Mouse (Mus musculus): Measurements from ENCODE around the gene Mgarp.
"Not testable (repeated sequence)": the region's sequence is repeated elsewhere in the genome, so short reads cannot be mapped to it uniquely, and the experiment has no call there.

The Mgarp gene

DNA sequence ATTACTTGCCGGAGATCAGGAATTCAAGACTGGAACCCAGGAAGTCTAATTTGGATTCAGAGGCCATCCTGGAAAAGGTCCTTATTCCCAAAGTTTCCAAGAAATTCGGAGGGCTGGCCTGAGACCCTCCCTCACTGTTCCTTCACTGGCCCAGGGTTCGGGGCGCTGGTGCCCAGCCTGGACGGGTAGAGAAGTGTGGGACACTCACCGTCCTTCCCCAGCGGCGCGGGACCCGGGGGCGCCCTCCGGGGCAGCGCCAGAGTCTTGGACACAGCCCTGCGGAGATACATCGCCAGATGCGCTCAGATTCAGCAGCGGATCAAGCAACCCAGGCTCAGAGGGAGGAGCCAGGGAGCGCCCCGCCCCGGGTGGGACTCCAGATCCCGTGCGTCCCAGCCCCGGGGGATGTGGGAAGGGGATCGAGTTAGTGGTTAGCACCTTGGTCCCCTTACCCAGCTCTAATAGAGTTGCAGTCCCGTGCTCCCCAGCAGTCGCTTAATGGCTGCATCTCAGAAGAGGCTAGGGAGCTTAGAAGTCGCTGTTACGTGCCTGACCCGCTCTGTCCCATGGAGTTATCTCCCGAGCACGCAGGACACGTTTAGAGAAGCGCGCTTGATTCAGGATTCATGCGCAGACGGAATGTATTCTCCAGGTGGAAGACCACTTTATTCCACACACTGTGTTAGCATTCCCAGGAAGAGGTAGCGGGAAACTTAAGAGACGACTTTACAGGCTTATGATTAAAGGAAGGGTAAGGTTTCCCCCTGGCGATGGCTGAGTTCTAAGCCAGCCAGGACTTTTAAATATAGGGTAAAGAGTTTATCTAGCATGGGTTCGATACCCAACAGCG lies at the start of gene Mgarp:
TSS of gene Mgarp (minus strand) at position 520 of the 850 bp plus-strand sequence.
- DNase-seq, result no peak

DNA sequence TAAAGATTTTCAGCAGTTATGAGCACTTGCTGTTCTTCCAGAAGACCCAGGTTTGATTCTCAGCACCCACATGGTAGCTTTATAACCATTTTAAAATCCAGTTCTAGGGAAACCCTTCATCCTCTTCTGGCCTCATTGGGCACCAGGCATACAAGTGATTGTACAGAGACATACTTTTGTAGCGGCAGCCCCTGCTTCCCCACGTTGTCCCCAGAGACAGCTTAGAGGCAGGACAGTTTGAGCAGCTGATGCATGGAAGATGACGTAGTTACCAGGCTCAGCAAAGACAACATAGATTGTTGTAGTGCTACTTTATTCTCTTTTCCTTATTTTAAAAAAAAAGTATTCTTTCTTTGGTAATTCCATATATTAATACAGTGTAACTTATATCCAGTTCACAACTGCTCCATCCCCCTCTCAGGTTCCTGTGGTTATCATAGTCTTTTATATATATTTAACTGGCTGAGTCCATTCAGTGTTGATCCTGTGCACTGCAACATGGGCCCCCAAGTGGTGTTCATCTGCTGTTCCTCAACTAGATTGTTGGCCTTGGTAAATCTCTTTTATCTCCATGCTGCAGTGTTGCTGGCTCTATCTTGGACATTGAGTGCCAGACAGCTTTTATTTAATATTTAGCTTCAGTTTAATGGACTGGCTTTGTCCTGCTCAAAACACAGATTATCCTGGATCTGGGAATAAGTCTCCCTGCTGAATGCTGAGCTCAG lies 38.5 kb upstream of the Mgarp start:
- no peak for DNase-seq

DNA sequence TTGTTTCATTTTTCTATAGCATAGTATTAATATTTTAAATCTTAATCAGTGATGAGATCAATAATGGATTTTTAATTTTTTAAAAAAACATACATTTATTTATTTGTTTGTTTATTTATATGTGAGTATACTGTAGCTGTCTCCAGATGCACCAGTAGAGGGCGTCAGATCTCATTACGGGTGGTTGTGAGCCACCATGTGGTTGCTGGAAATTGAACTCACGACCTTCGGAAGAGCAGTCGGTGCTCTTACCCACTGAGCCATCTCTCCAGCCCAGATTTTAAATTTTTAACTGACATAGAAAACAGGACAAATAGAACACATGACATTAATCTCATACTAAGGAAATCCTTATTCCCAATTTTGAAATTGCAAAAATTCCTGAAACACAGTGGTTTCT lies 37.8 kb upstream of the Mgarp start:
- not testable (repeated sequence) for DNase-seq

DNA sequence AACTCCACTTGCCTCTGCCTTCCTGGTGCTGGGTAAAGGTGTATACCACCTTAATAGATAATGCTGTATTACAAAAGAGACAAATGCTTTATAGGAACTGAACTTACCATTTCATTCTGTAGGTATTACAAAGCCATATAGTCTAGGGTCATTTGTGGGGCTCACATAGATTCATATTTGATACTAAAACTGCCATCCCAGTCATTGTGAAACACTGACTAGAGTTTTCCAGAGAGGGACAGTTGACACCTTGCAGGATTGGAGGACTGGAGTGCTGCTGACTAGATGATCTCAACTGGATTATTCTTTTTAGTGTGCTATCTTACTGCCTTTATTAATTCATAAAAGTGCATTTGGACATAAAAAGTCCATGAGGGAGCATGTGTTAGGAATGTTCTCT lies 28.9 kb upstream of the Mgarp start:
- DNase-seq, result no peak

DNA sequence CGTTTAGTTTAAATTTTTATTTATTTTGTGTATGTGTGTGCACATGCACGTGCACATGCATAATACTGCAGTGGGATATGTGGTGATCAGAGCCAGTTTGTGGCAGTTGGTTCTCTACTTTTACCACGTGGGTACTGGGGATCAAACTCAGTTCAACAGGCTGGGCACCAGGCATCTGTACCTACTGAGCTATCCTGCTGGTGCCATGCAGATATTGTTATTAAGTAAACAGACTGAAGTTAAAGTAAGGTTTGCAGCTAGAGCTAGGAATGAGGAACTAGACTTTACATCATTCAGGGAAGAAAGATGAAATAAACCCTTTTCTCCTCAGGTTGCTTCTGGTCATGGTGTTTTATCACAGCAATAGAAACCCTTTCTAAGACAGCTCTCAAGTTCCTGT lies 25.4 kb upstream of the Mgarp start:
- DNase-seq, result no peak

DNA sequence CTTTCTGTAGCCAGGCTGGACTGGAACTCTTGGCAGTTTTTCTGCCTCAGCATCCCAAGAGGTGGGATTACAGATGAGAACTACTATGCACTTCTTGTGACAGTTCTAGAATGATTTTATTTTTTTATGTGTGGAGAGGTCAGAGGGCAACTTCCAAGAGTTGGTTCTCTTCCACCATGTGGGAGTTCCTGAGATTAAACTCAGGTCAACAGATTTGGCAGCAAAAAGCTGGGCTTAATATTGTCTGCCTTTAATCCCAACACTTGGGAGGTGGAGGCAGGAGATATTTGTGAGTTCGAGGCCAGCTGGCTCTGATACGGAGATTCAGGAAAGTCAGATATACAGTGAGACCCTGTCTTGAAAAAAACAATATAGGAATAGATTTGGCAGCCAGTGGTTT lies 21.4 kb upstream of the Mgarp start:
- no peak for DNase-seq

DNA sequence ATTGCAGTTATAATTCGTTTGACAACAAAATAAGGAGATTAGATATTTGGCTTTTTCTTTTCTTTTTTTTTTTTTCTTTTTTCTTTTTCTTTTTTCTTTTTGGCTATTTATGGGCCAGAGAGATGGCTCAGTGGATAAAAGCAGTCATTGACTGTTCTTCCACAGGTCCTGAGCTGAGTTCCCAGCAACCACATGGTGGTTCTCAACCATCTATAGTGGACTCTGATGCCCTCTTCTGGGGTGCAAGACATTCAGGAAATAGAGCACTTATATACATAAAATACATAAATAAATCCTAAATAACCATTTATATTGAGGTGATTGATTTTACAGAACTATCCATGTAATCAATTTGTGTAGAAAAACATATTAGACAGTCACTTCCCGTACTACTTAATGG lies 20.9 kb upstream of the Mgarp start:
- no peak for DNase-seq

DNA sequence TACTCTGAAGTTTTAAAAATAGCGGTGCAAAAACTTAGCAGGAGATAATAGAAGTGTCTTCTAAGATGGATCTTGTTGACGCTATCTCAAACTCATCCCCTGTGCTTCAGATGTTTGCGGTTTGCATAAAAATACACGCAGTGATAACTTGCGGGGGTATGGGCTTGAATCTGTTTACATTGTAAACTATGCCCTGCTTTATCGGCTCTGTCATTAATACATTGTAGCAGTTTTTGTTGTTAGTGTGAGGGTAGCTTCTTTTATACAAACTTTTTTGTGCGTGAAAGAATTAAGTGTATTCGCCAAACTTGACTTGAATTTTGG lies 20.6 kb upstream of the Mgarp start:
- DNase-seq, result no peak

DNA sequence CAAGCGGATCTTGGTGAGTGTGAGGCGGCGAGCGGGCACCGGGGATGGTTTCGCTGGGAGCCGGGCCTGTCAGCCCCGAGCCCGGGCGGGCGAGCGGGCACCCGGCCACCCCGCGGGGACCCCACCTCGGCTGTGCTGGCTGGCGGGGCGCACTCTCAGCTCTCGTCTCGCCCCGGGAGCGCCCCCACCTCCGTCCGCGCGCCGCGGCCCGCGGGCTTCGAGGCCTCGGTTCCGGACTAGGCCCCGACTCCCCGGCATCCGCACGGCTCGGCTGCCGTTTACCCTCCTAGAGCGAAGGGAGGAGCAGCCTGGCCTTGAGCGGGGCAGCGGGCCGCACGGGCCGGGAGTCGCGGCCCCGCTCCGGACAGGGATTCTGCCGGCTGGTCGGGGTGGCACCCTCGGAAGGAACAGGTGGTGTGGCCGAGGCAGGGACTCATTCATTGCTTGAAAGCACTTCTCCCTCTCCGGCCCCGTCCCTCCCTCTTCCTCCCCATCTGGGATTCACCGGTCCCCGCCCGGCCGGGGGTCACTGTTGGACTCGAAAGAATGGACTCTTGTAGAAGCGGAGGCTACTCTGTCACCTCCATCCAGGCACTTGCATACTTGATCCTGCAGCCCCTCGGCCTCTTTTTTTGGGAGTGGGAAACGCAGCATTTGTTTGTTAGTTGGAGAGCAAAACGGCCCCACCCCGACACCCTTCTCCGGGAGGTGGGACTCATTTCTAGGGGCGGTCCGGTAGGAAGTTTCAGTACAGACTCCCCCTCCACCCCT lies 20.0 kb upstream of the Mgarp start:
- peak; percentile 64 for DNase-seq

DNA sequence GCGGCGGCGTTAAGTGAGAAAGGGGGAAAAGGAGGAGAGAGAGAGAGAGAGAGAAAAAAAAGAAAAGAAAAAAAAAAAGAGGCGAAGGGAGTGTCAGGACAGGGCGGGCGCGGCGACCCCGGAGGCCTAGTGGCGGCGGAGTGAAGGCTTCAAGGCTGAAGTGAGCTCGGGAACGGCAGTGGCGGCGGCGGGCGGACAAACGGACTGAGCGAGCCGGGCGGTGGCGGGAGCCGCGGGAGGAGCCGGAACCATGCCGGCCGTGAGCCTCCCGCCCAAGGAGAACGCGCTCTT lies 19.5 kb upstream of the Mgarp start:
- DNase-seq, result no peak

DNA sequence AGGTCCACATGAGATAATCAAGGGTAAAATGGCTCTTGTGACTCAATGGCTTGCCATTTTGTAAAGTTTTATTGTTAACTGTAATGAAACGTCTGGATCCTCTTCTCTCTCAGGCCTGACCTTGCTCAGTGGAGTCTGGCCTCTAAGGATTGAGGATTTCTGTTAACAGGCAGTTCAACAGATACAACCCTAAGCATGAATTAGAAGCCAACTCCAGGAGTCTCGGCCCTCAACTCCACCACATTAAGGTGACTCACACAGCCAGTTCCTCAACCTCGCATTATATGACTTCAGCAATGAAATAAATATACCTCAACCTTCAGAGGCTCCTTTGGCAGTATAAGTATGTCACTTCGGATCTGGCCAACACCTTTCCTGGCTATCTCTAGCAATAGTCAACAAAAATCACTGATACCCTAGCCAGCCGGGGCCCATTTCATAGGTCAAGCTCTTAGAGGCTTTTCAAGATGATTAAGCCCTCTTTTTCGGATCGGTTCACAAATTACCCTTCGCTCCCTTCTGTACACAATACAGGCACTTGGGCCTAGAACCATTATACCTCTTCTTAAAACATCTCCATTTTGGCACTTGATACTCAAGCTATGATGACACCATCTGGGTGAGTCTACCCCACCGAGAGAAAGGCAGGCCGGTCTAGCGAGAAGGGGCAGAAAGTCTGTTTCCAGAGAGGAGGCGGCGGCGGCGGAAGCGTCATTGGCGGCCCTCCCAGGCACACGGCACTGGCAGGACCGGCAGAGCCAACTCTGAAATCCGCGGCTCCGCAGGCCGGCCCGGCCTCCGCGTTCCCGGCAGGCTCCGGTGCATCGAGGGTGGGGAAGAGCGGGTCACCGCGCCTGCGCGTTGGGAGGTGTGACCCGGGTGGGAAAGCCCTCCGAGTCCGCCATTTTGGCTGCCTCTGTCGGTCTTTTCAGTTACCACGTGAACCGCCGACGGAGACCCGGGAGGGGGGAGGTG lies 18.8 kb upstream of the Mgarp start, which contains the start of gene Naa15:
TSS of gene Naa15 (plus strand) at position 51 of the 975 bp plus-strand sequence.
- peak; percentile 98 for DNase-seq

DNA sequence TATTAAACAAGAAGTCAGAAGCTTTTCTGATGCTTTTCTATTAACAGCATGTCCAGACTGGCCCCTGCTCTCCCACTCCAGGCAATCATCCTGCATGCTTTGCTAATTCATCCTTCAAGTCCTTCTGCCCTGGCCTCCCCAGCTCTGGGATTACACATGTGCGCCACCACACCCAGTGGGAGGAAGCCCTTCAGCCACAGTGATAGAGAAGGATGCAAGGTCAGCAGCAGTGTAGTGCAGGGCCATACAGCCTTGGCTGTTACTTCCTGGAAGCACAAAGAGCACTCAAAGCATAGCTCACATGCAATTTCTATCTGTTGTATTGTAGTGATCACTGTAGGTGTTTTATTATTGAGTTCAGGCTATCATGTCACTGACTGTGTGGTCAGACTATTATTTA lies 16.7 kb upstream of the Mgarp start:
- no peak for DNase-seq

DNA sequence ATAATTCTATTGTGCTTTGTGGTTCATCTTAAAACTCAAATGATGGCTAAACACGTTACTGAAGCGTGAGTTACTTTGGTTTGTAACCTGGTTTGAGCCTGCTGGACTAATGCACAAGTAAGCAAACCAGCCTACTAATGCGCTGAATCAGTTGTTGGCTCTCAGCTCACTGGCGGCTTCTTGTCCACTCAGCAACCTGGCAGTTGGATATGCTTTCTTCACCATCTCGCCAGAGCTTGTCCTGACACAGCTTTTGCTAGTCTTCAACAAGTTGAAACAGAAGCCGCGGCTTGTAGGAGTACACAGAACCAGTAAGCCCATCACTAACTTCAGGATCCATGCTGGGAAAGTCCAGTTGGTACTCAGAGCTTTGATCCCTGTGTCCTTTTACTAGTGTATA lies 15.9 kb upstream of the Mgarp start:
- no peak for DNase-seq

DNA sequence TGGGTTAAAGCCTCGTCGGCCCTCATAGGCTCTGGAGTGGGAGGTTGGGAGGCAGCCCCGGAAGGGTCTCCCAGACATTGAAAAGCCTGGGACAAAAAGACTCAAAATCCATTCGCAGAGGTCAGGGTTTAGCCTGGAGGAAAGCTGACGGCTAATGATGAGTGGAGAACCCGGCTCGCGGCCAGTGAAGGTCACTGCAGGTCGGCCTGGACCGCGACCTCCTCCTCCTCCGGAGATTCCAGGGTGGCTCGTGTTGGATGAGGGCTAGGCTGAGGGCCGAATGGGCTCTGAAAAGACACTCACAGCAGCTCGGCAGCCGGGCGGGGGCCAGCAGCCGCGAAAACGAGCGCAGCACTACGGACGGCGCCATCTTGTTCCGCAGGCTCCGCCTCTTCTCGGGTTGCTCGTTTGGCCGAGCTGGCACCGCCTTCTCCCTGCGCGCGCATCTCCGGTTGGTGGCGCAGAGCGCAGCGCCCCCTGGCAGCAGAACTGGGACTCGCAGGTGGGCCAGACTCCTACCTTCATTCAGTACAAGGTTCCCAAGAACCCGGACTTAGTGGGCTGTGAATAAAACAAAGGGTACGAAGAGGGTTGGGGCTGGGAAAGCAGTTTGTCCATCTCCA lies 12.1 kb upstream of the Mgarp start, which contains the start of gene Ndufc1:
TSS of gene Ndufc1 (minus strand) at position 428 of the 623 bp plus-strand sequence.
- DNase-seq, result peak; percentile 95

DNA sequence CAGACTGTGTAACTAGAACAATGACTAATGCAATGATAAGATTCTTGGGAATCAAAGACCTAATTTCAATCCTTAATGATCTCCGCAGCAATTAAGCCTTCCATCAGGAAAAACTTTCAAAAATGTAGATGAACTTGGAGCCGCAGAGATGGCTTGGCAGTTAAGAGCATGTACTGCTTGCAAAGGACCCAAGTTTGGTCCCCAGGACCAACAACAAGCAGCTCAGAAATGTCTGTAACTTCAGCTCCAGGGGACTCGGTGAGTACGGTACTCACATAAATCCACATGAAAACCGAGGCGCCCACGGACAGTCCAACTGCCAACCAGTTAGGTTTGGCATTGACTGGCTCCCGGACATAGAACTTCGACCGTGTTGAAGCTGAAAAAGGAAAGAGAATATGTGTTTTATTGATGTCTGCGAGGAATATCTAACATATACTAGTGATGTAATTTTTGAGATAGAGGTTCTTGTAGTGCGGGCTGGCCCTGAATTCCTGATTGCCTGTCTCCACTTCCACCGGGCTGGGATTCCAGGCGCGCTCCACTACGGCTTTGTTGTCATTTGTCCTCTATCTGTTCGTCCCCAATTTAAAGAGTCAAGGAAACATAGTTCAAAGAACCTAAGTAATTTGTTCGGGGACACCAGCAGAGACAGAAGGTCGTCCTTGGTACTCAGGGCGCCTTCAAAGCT lies 11.5 kb upstream of the Mgarp start:
- no peak for DNase-seq

DNA sequence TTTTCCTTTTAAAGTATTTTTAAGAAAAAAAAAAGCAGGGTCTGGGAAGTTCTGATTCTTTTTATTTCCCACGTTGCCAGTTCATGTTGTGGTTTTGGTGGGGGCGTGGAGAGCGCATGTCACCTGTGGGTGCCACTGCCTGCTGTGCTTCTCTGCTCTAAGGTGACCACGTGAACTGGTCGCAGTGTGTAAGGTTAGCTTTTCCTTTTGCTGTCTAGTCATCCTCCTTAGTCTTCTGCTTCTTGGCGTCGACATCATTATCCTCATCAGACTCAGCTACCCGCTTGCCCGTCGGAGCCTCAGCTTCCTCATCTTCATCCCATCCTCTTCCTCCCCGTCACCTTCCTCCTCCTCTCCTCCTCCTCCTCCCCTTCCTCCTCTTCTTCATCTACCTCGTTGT lies 6.1 kb upstream of the Mgarp start:
- DNase-seq, result no peak

DNA sequence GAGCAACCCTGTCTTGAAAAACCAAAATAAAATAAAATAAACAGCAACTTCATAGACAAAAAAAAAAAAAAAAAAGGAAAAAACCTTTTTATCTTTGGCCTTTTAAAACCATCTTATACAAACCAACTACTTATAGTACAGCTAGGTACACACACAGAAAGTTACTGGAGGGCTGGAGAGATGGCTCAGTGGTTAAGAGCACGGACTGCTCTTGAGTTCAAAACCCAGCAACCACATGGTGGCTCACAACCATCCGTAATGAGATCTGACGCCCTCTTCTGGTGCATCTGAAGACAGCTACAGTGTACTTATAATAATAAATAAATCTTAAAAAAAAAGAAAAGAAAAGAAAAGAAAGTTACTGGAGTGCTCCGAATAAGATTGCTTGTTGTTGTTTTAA lies 5.5 kb upstream of the Mgarp start:
- DNase-seq, result not testable (repeated sequence)

DNA sequence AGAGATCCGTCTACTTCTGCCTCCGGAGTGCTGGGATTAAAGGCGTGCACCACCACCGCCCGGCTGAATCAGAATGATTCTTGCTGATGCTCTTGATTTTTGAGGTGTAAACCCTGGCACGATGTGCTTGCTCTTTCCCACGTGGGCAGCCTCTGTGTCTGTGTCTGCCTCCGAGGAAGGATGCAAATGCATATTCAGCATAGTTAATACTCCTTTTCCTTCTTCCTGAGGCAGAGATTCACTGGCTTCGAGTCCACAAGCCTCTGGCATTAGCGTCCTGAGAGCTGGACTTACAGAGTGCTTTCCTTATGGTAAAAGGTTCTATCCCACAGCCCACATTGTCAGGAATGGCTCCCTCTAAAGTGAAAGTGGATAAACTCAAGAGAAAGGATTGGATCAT lies 4.1 kb upstream of the Mgarp start:
- no peak for DNase-seq

DNA sequence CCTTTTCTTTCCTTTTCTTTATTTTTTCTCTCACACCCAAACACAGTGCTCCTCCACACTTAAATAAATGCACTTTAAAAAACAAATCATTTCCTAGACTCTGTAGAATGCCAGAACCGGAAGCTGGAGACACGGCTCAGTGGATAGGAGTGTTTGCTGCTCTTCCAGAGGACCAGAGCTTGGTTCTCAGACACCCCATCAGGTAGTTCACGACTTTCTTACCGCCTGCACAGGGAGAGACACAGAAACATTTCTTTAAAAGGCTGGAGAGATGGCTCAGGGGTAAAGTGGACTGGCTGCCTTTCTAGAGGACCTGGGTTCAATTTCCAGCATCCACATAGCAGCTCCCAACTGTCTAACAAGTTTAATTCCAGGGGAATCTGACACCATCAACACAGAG lies 3.0 kb upstream of the Mgarp start:
- no peak for DNase-seq

DNA sequence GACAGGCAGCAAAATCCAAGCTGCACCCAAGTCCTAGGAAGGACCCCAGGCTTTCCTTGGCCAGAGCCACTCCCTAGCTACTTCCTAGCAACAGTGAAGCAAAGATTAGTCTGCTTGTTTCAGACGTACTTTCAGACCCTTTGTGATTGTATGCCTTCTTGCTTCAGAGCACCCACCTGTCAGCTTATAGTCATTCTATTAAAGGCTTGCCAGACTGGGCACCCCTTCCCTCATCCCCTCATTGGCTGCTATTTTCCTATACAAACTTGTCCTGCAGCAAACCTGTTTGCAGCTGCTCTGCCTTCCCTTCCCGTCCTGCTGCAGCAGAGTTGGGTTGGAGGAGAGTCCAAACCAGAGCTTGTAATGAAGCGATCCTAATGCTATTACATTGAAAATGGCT lies 2.1 kb upstream of the Mgarp start:
- no peak for DNase-seq

DNA sequence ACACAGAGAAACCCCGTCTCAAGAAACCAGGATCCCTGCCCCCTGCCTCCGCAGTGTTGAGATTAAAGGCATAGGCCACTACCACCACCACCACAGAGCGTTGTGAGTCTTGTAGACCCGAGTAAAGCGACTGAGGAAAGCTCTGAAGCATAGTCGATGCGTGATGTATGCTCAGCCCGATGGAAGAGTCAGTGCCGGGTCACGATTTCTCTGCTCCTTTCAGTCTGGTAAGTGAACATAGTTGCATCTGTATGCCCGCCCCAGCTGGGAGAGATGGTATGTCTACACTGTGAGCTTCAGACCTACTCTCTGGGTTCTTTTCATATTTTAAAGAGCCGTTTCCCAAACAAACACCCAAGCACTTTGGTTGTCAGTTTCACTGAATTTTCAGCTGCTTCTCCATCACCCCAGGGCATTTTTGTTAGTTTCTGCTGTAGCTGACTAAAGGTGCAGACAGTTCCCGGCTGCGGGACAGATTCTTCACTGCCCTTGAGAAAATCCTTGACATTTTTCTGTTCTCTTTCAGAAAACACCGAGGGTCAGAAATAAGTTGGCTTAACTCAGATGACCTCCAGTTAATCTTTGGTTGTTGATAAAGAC lies 1.3 kb upstream of the Mgarp start:
- DNase-seq, result no peak
